Mouse (Mus musculus) C2C12 (cell line): ENCODE measurements at regions not wholly inside any gene's neighbourhood (a gene's known extent, or its start where the extent isn't known, plus 50 kb on each side); places are given as distances from the start of the nearest gene placed in this dataset.

Source experiments
- CTCF ChIP-seq: IDR thresholded peaks from one replicate; pipeline ENCODE4 v1.5.1; 2011; ENCODE audit not compliant: control insufficient read depth, insufficient read depth, insufficient read length
- FOSL1 ChIP-seq: IDR thresholded peaks from one replicate; pipeline ENCODE4 v1.8.0; 2011; ENCODE audit warnings: mild to moderate bottlenecking, low read length; ENCODE audit not compliant: poor library complexity, insufficient read depth, severe bottlenecking
- MAX ChIP-seq: IDR thresholded peaks from one replicate; pipeline ENCODE4 v1.6.1; 2011; ENCODE audit warnings: mild to moderate bottlenecking, control low read depth

DNA sequence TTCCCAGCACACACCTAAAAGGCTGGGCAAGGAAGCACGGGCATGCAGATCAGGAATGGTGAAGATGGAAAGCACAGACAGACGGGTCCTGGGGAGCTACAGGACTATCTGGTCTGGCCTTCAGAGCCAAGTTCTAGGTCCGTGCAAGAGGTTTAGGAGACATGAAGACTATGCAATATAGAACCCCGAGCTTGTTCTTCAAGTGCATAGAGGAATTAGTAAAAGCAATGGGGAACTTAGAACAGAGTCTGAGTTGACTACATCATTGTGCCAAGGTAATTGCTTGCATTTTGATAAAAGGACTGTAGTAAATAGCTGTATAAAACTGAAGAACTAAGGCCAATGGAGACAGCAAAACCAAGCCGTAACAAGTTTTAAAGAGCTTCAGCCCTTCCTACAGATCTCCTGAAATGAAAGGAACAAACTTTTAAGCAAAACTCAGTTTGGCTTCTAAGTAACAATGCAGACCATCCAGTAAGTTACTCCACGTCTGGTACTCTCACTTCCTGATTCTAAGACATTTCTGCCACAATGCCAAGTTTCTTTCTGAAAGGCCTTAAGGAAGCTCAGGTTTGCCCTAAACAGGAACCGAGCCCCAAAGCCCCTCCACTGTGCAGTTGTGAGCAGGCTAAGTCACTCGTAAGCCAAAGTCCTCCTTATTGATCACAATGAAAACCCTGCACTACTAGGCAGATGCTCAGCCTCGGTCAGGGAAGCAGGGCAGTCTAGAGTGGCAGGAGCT, 234.0 kb upstream of the Smim15 start:
- TF ChIP-seq CTCF (no peak), FOSL1 (no peak), MAX (no peak)
